Mouse (Mus musculus): ENCODE measurements around the gene Cmtm4. TPM values are rescaled to one million over a fixed set of nuclear protein-coding genes. Genes with fewer than 3 reads are reported as not detected.

Gene Cmtm4
- polyA plus RNA-seq, 1 experiment from 2014 or later: 2.7 TPM

- Histone ChIP-seq H3K27me3 (no peaks in the 10 kb centered on the region), H3K9me3 (no peaks in the 10 kb centered on the region), H3K4me2 (no peak overlapping the region), H3K9ac (no peak overlapping the region), H3K27ac (replicated peaks) (no peak overlapping the region), H3K4me1 (replicated peaks) (peaks cover 18% of the 10 kb centered on the region), H3K36me3 (no peaks in the 10 kb centered on the region), H3K4me3 (no peak overlapping the region)
- 81% methylated on average over 5 of the region's 5 CpGs for WGBS
- no peak for ATAC-seq (ENCODE audit: low FRiP score, low read depth)
Observed at GRCm38 (mm10) chr8:104342426-104342825, 53.2 kb downstream of the Cmtm4 start.

DNA sequence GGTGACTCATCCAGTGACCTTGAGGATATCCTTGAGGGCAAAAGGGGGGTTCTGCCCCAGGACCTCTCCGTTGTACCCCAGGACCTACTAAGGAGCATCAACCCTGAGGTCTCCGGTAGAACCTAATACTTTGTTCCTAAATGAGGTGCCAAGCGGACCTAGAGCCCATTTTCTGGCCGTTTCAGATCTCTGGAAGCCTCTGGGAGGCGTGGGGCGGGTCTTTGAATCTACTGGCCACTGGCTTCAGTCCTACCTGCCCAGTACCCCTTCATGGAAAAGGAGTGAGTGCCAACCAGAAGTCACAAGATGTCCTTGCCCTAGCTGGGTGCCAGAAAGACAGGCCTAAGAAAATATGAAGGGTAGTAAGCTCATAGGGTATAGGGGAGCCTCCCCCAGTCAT is 53.9 kb downstream of the Cmtm4 start:
- peaks cover 18% of the 10 kb centered on the region for H3K4me1 ChIP-seq (replicated peaks)
- no peak for ATAC-seq (ENCODE audit: low FRiP score, low read depth)
- H3K9ac ChIP-seq: no peak overlapping the region
- WGBS: 46% methylated on average over 6 of the region's 6 CpGs
- peak overlapping the region; percentile 53 for H3K4me3 ChIP-seq
- no peaks in the 10 kb centered on the region for H3K27me3 ChIP-seq
- H3K36me3 ChIP-seq: no peaks in the 10 kb centered on the region
- peak overlapping the region; percentile 73 for H3K4me2 ChIP-seq
- H3K9me3 ChIP-seq: no peaks in the 10 kb centered on the region
- H3K27ac ChIP-seq (replicated peaks): no peak overlapping the region

DNA sequence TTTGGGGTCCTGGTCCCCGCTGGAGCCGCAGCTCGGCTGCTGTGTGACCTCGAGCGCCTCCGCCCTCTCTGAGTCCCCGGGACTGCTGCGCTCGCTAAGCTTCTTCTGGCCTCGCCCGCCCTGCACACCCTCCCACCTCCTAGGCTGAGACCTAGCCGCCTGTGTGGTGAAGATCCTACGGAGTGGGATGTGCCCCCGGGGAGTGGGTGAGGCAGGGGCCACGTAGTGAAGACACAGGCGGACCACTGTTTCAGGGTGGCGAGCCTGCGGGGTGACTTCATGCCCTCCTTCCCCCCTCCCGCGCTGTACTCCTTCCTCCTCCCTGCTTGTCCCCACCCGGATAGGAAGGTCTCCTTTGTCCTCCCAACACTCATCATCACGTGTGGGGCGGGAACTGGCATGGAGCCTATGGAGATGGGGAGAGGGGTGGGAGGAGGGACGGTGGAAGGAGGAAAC is 54.5 kb downstream of the Cmtm4 start:
- H3K36me3 ChIP-seq: no peaks in the 10 kb centered on the region
- H3K4me3 ChIP-seq: peak overlapping the region; percentile 53
- no peaks in the 10 kb centered on the region for H3K27me3 ChIP-seq
- under 1% methylated on average over 24 of the region's 24 CpGs for WGBS
- peak overlapping the region; percentile 73 for H3K4me2 ChIP-seq
- peaks cover 18% of the 10 kb centered on the region for H3K4me1 ChIP-seq (replicated peaks)
- H3K9ac ChIP-seq: peak overlapping the region; percentile 56
- ATAC-seq (ENCODE audit: low FRiP score, low read depth): peak; percentile 60
- H3K9me3 ChIP-seq: no peaks in the 10 kb centered on the region
- peak overlapping the region; percentile 49 for H3K27ac ChIP-seq (replicated peaks)

GRCm38 (mm10) chr8:104340233-104341105 is 55.1 kb downstream of the Cmtm4 start:
- H3K27ac ChIP-seq (replicated peaks): peak overlapping the region; percentile 49
- no peaks in the 10 kb centered on the region for H3K36me3 ChIP-seq
- peaks cover 18% of the 10 kb centered on the region for H3K4me1 ChIP-seq (replicated peaks)
- ATAC-seq (ENCODE audit: low FRiP score, low read depth): peak; percentile 81
- no peaks in the 10 kb centered on the region for H3K27me3 ChIP-seq
- peak overlapping the region; percentile 73 for H3K4me2 ChIP-seq
- under 1% methylated on average over 49 of the region's 54 CpGs for WGBS
- H3K9me3 ChIP-seq: no peaks in the 10 kb centered on the region
- H3K4me3 ChIP-seq: peak overlapping the region; percentile 53
- H3K9ac ChIP-seq: peak overlapping the region; percentile 56

- H3K36me3 ChIP-seq: no peaks in the 10 kb centered on the region
- peaks cover 18% of the 10 kb centered on the region for H3K4me1 ChIP-seq (replicated peaks)
- no peak; the same call in 1 of the 2 replicates for ATAC-seq (ENCODE audit: low FRiP score, low read depth)
- H3K27ac ChIP-seq (replicated peaks): 0 out of 2 replicates have a peak overlapping the region, but pooled peaks have one; percentile 12
- H3K4me3 ChIP-seq: peak overlapping the region; percentile 53
- H3K27me3 ChIP-seq: no peaks in the 10 kb centered on the region
- peak overlapping the region; percentile 56 for H3K9ac ChIP-seq
- H3K9me3 ChIP-seq: no peaks in the 10 kb centered on the region
- 0% methylated on average over 6 of the region's 6 CpGs for WGBS
- H3K4me2 ChIP-seq: peak overlapping the region; percentile 73
Observed at GRCm38 (mm10) chr8:104339983-104340232, 55.7 kb downstream of the Cmtm4 start.

- peak within 1 kb of the TSS; percentile 12; the same call in 1 of the 2 replicates for H3K27ac ChIP-seq (replicated peaks)
- no peaks in the 10 kb centered on the region for H3K27me3 ChIP-seq
- H3K36me3 ChIP-seq: no peaks in the 10 kb centered on the region
- ATAC-seq (ENCODE audit: low FRiP score, low read depth): no peak
- H3K9ac ChIP-seq: peak within 1 kb of the TSS; percentile 56
- peak within 1 kb of the TSS; percentile 73 for H3K4me2 ChIP-seq
- peak within 1 kb of the TSS; percentile 53 for H3K4me3 ChIP-seq
- H3K9me3 ChIP-seq: no peaks in the 10 kb centered on the region
- H3K4me1 ChIP-seq (replicated peaks): peaks cover 18% of the 10 kb centered on the region
- WGBS: 18% methylated on average over 15 of the region's 18 CpGs
Observed at GRCm38 (mm10) chr8:104339229-104339982, 56.2 kb downstream of the Cmtm4 start, which contains the start of gene Cmtm3. Gene Cmtm3 (plus strand): TSS chr8:104339410.

DNA sequence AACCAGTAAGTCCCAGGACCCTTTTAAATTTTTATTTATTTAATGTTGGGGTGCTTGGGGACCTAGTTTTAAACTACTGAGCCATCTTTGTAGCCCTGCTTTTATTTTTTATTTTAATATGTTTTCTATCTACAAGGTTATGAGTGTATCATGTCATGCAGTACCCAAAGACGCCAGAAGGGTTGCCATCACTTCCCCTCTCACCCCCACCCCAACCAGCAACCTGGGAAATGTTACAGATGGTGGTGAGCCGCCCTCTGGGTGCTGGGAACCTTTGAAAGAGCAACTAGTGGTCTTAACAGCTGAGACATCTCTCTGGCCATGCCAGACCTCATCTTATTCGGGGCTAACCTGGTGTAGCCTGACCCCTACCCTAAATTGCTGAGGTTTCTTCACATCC is 57.7 kb downstream of the Cmtm4 start:
- H3K4me2 ChIP-seq: no peak overlapping the region
- WGBS: 48% methylated on average over 3 of the region's 3 CpGs
- no peaks in the 10 kb centered on the region for H3K9me3 ChIP-seq
- no peak overlapping the region for H3K4me3 ChIP-seq
- no peak for ATAC-seq (ENCODE audit: low FRiP score, low read depth)
- H3K27me3 ChIP-seq: no peaks in the 10 kb centered on the region
- peaks cover 18% of the 10 kb centered on the region for H3K4me1 ChIP-seq (replicated peaks)
- no peak overlapping the region for H3K9ac ChIP-seq
- no peaks in the 10 kb centered on the region for H3K36me3 ChIP-seq
- H3K27ac ChIP-seq (replicated peaks): no peak overlapping the region

- ATAC-seq (ENCODE audit: low FRiP score, low read depth): no peak
- WGBS: 91% methylated on average over 1 of the region's 1 CpGs
- H3K36me3 ChIP-seq: no peaks in the 10 kb centered on the region
- no peaks in the 10 kb centered on the region for H3K27me3 ChIP-seq
- H3K9me3 ChIP-seq: no peaks in the 10 kb centered on the region
- no peak overlapping the region for H3K9ac ChIP-seq
- H3K4me3 ChIP-seq: no peak overlapping the region
- peaks cover 18% of the 10 kb centered on the region for H3K4me1 ChIP-seq (replicated peaks)
- H3K4me2 ChIP-seq: no peak overlapping the region
- no peak overlapping the region for H3K27ac ChIP-seq (replicated peaks)
Observed at GRCm38 (mm10) chr8:104336806-104337205, 58.8 kb downstream of the Cmtm4 start.

DNA sequence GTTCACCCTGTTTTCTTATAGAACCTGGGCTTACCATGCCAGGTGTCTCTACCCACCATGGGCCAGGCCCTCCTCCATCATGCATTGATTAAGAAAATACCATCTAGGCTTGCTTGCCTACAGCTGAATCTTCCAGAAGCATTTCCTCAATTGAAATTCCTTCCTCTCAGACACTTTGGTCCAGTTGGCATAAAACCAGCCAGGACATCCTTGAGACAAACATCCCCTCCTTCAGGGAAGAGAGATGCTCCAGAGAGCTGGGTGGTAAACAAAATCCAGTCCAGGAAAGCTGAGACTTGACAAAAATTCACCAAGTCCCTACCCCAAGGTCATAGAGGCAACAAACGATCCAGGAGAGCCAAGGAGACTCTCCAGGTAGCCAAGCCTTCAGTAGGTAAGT is 61.4 kb downstream of the Cmtm4 start:
- WGBS: 78% methylated on average over 1 of the region's 1 CpGs
- no peaks in the 10 kb centered on the region for H3K9me3 ChIP-seq
- H3K4me3 ChIP-seq: no peak overlapping the region
- no peak overlapping the region for H3K4me2 ChIP-seq
- no peaks in the 10 kb centered on the region for H3K36me3 ChIP-seq
- no peaks in the 10 kb centered on the region for H3K27me3 ChIP-seq
- ATAC-seq (ENCODE audit: low FRiP score, low read depth): no peak
- H3K9ac ChIP-seq: no peak overlapping the region
- no peak overlapping the region for H3K27ac ChIP-seq (replicated peaks)
- H3K4me1 ChIP-seq (replicated peaks): no peaks in the 10 kb centered on the region

DNA sequence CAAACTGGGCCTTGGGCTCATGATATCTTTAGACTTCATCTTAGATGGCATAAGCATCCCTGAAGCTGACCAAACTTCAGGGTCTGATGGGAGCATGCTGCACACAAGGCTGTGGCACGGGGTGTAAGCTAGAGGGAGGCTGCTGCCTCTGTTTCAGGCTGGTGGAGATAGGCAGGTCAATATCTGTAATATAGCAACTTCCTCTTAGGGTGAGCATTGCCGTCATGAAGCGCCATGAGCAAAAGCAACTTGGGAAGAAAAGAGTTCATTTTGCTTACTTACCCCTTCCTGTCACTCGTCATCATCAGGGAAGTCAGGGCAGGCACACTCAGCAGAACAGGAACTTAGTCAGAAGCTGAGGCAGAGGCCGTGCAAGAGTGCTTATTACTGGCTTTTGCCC is 61.8 kb downstream of the Cmtm4 start:
- 76% methylated on average over 5 of the region's 5 CpGs for WGBS
- Histone ChIP-seq H3K4me2 (no peak overlapping the region), H3K9ac (no peak overlapping the region), H3K27me3 (no peaks in the 10 kb centered on the region), H3K4me3 (no peak overlapping the region), H3K36me3 (no peaks in the 10 kb centered on the region), H3K27ac (replicated peaks) (no peak overlapping the region), H3K4me1 (replicated peaks) (no peaks in the 10 kb centered on the region), H3K9me3 (no peaks in the 10 kb centered on the region)
- ATAC-seq (ENCODE audit: low FRiP score, low read depth): no peak

DNA sequence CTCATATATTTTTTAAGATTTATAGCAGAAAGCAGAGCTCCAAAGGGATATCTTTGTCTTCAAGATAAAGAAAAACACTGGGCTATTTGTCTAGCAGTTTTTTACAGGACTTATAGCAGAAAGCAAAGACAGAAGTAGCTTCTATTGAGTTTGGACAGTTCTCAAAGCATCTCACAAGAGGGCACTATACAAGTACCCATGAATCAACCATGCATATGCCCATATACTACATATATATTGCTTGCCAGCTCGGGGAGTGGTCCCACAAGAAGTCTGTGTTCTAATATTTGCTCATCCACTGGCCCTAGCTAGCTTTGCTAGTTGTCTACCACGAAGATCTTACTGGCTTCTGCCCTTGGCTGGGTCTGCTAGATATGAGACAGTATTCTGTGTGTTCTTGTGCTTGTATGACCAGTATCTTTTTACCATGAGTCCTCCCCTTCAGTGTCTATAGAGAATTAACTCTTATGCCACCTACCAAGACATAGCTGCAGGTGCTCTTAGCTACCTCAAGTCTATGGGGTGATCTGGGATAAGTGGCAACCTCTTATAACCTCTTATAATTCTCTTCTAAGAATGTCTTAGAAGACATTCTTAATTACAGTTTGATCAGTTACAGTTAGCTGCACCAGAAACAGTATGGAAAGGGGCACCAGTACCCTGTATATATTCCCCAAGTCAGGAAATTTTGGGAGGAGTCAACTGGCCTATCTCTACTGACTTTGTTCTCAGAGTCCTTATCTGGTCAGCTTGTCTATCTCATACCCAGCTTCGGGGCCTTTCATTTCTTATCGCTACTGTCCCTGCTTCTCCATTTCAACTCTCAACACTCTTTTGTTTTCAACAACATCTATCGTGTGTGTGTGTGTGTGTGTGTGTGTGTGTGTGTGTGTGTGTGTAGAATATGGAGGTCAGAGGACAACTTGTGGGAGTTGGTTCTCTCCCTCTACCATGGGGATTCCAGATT is 62.7 kb downstream of the Cmtm4 start:
- Histone ChIP-seq H3K4me2 (no peak overlapping the region), H3K27ac (replicated peaks) (no peak overlapping the region), H3K27me3 (no peaks in the 10 kb centered on the region), H3K36me3 (no peaks in the 10 kb centered on the region), H3K4me1 (replicated peaks) (no peaks in the 10 kb centered on the region), H3K9ac (no peak overlapping the region), H3K9me3 (no peaks in the 10 kb centered on the region), H3K4me3 (no peak overlapping the region)
- 84% methylated on average over 5 of the region's 5 CpGs for WGBS
- ATAC-seq (ENCODE audit: low FRiP score, low read depth): no peak
